In genomic region chr8:121127756-121128375, GRCm38 (mm10) we compare ENCODE assay signal across 9 mouse cellular contexts. TPM values are rescaled to one million over a fixed set of nuclear protein-coding genes. Genes with fewer than 3 reads are reported as not detected.
DNase-seq lines count a peak whose midpoint lies in the region; ATAC-seq and TF ChIP-seq lines count a peak whose summit lies in the region.
"Had no signal": no experiment of that assay in that cellular context is flagged by ENCODE, and none has a peak within 500 bp of the region (broad histone marks: within the 10 kb centered on the region; RNA-seq: fewer than 3 reads in every experiment).

Foxl1 (plus strand) TSS chr8:121127940.

- no peak; the same call in 1 of the 2 replicates for ATAC-seq in lung, embryonic 14.5 days (ENCODE audit: insufficient read depth)
- no peak for ATAC-seq in forebrain, embryonic 13.5 days
- no peak for ATAC-seq in limb, embryonic 11.5 days (ENCODE audit: insufficient number of reproducible peaks, low FRiP score, low TSS enrichment, low read depth)
- no peak for ATAC-seq in erythroid progenitor cell, adult 5-6 weeks (replicated peaks; ENCODE audit: low FRiP score, poor library complexity, severe bottlenecking)

- TF ChIP-seq CTCF in lung, embryonic 14.5 days (IDR thresholded peaks at IDR 0.05; ENCODE audit: low read depth): no peak
- no peak for TF ChIP-seq CTCF in small intestine, adult 2 months (IDR thresholded peaks at IDR 0.05; ENCODE audit: extremely low read depth, insufficient read length, insufficient replicate concordance, low read depth, low read length)

- peak within 1 kb of the TSS; percentile 90 for H3K27ac ChIP-seq in lung, embryonic 14.5 days (ENCODE audit: low read depth)
- no peak within 1 kb of the TSS for H3K27ac ChIP-seq in forebrain, embryonic 13.5 days
- no peak within 1 kb of the TSS for H3K27ac ChIP-seq in limb, embryonic 11.5 days (replicated peaks; ENCODE audit: low read depth, low read length)
- no peak within 1 kb of the TSS for H3K27ac ChIP-seq in small intestine, adult 2 months (ENCODE audit: insufficient read depth, low read depth, low read length)

- no peaks in the 10 kb centered on the region; the same call in 1 of the 2 replicates for H3K4me1 ChIP-seq in lung, embryonic 14.5 days (ENCODE audit: insufficient read depth)
- peaks cover 24% of the 10 kb centered on the region for H3K4me1 ChIP-seq in forebrain, embryonic 13.5 days
- H3K4me1 ChIP-seq in limb, embryonic 11.5 days (ENCODE audit: control insufficient read depth, insufficient read depth, low read length): peaks cover 26% of the 10 kb centered on the region
- H3K4me1 ChIP-seq in small intestine, adult 2 months (ENCODE audit: control insufficient read depth, insufficient read depth, insufficient read length, low read length): peaks cover 3% of the 10 kb centered on the region

- no peaks in the 10 kb centered on the region for H3K9me3 ChIP-seq in lung, embryonic 14.5 days (ENCODE audit: low read depth, low read length)
- H3K9me3 ChIP-seq in forebrain, embryonic 13.5 days (replicated peaks): peaks cover 3% of the 10 kb centered on the region; the same call in 1 of the 2 replicates
- H3K9me3 ChIP-seq in limb, embryonic 11.5 days (ENCODE audit: control insufficient read depth, low read length): no peaks in the 10 kb centered on the region

- H3K4me3 ChIP-seq in lung, embryonic 14.5 days (ENCODE audit: low read depth, low read length): peak within 1 kb of the TSS; percentile 44
- 0 out of 2 replicates have a peak within 1 kb of the TSS, but pooled peaks have one; percentile 9 for H3K4me3 ChIP-seq in forebrain, embryonic 13.5 days
- peak within 1 kb of the TSS; percentile 9; the same call in 1 of the 2 replicates for H3K4me3 ChIP-seq in limb, embryonic 11.5 days (ENCODE audit: low read depth, low read length)
- H3K4me3 ChIP-seq in small intestine, adult 2 months (ENCODE audit: low read depth, low read length): peak within 1 kb of the TSS; percentile 42
- H3K4me3 ChIP-seq: erythroblast, embryonic 14.5 days had no signal

- peaks cover 71% of the 10 kb centered on the region for H3K27me3 ChIP-seq in lung, embryonic 14.5 days (ENCODE audit: insufficient read depth, low read length)
- peaks cover 98% of the 10 kb centered on the region for H3K27me3 ChIP-seq in forebrain, embryonic 13.5 days
- H3K27me3 ChIP-seq in limb, embryonic 11.5 days (ENCODE audit: control insufficient read depth, insufficient read depth, low read length): peaks cover 82% of the 10 kb centered on the region
- H3K27me3 ChIP-seq in small intestine, adult 2 months (ENCODE audit: control insufficient read depth, insufficient read depth, low read length): peaks cover 61% of the 10 kb centered on the region

- H3K36me3 ChIP-seq in lung, embryonic 14.5 days (ENCODE audit: insufficient read depth): no peaks in the 10 kb centered on the region
- H3K36me3 ChIP-seq in forebrain, embryonic 13.5 days (ENCODE audit: poor library complexity, severe bottlenecking): no peaks in the 10 kb centered on the region
- no peaks in the 10 kb centered on the region for H3K36me3 ChIP-seq in limb, embryonic 11.5 days (ENCODE audit: control insufficient read depth, insufficient read depth, low read length)
- no peaks in the 10 kb centered on the region for H3K36me3 ChIP-seq in small intestine, adult 2 months (ENCODE audit: control insufficient read depth, insufficient read depth, low read length)

- H3K4me2 ChIP-seq in lung, embryonic 14.5 days: peak within 1 kb of the TSS; percentile 73
- H3K4me2 ChIP-seq in forebrain, embryonic 13.5 days: peak within 1 kb of the TSS; percentile 20
- H3K4me2 ChIP-seq in limb, embryonic 11.5 days (ENCODE audit: low read depth, severe bottlenecking): peak within 1 kb of the TSS; percentile 26; the same call in 1 of the 2 replicates

- WGBS in lung, embryonic 14.5 days: 3% methylated on average over 42 of the region's 43 CpGs
- WGBS in forebrain, embryonic 13.5 days: under 1% methylated on average over 43 of the region's 43 CpGs
- WGBS in limb, embryonic 11.5 days: 2% methylated on average over 43 of the region's 43 CpGs
- 4% methylated on average over 43 of the region's 43 CpGs for WGBS in small intestine, adult 2 months

- peak within 1 kb of the TSS; percentile 58 for H3K9ac ChIP-seq in lung, embryonic 14.5 days
- no peak within 1 kb of the TSS for H3K9ac ChIP-seq in forebrain, embryonic 13.5 days
- H3K9ac ChIP-seq in limb, embryonic 11.5 days (ENCODE audit: low read length): no peak within 1 kb of the TSS

- DNase-seq in lung, embryonic 14.5 days: no peak
- no peak for DNase-seq in lung, postnatal 25 days (ENCODE audit: low spot score)
- peak; percentile 65 for DNase-seq in limb, embryonic 11.5 days (ENCODE audit: low spot score)
- no peak for DNase-seq in right cerebral cortex, postnatal 25 days
- DNase-seq in ovary, postnatal 36 days (ENCODE audit: low spot score): no peak

- no peak for TF ChIP-seq POLR2A in small intestine, adult 2 months (IDR thresholded peaks at IDR 0.05; ENCODE audit: low read depth, low read length)

RNA-seq across cellular contexts. Expression of gene Foxl1, which starts in this region (rescaled TPM):
- polyA plus RNA-seq in lung, embryonic 14.5 days (2014; fragmentation: Nextera tagmentation; extraction: Ambion mirVana): 6.8 and 7.9 TPM in 2 replicates
- polyA plus RNA-seq in forebrain, embryonic 13.5 days (2015; fragmentation: Nextera tagmentation; extraction: Ambion mirVana): 0.12 TPM in 1 of 2 replicates, not detected in the other
- polyA plus RNA-seq in limb, embryonic 11.5 days (2014; fragmentation: Nextera tagmentation; extraction: Ambion mirVana): 0.07 TPM in 1 of 2 replicates, not detected in the other
- polyA plus RNA-seq in small intestine, adult 2 months (2012; rRNA removed): 3.0 and 7.9 TPM in 2 replicates
- total RNA-seq in erythroid progenitor cell, adult 5-6 weeks (2015; ENCODE audit: low replicate concordance): not detected in 2 replicates
- not detected in 2 replicates for total RNA-seq in erythroid progenitor cell, adult 5-6 weeks (2017; ENCODE audit: low replicate concordance)
- polyA plus RNA-seq: erythroblast, embryonic 14.5 days had no signal

Comparison
In these comparisons a context has a peak if more than half of its experiments do, and no peak if none do; other contexts are left out.
1. Peak in DNase-seq, H3K4me3 ChIP-seq and H3K4me2 ChIP-seq in limb, embryonic 11.5 days; RNA of the gene not detected or under 1 TPM.
2. H3K4me2 ChIP-seq: peak in every context shown above with its lines; median percentile 73 in lung, embryonic 14.5 days; 26 in limb, embryonic 11.5 days; 20 in forebrain, embryonic 13.5 days.